Comparison of ENCODE assay signal across 8 mouse cellular contexts in the genomic region with DNA sequence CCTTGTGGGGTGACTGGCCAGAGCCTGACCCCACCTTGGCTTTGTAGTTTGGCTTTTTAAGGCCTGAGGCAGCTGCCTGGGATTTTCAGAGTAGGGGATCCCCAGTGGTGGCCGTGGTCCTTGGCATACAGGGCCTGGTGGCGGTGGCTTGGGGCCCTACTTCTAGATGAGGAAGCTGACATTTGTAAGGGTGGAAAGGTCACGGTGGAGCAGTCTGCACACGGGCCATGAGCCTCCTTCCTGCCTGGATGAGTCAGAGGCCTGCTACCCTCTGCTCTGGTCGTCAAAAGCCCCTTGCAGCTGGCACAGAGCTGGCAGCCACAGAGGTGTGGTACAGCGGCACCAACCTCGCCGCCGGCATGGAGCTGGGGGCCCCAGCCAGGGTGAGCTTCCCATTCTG. TPM values are rescaled to one million over a fixed set of nuclear protein-coding genes. Genes with fewer than 3 reads are reported as not detected.
DNase-seq lines count a peak whose midpoint lies in the region; ATAC-seq lines count a peak whose summit lies in the region.

No protein-coding gene starts in this region.

- peaks cover 22% of the 10 kb centered on the region for H3K36me3 ChIP-seq in kidney, embryonic 16.5 days (ENCODE audit: insufficient read depth, low read length)
- H3K36me3 ChIP-seq in hindbrain, embryonic 10.5 days = peaks cover 70% of the 10 kb centered on the region
- H3K36me3 ChIP-seq in megakaryocyte, embryonic 14.5 days (replicated peaks; ENCODE audit: low read length) = peaks cover 60% of the 10 kb centered on the region

- H3K9me3 ChIP-seq in kidney, embryonic 16.5 days (ENCODE audit: low read length) = no peaks in the 10 kb centered on the region
- no peaks in the 10 kb centered on the region for H3K9me3 ChIP-seq in hindbrain, embryonic 10.5 days
- no peaks in the 10 kb centered on the region for H3K9me3 ChIP-seq in megakaryocyte, embryonic 14.5 days

- no peak overlapping the region for H3K4me2 ChIP-seq in kidney, embryonic 16.5 days (replicated peaks; ENCODE audit: low read depth, low read length)

- no peaks in the 10 kb centered on the region for H3K27me3 ChIP-seq in kidney, embryonic 16.5 days (ENCODE audit: insufficient read depth, low read length)
- H3K27me3 ChIP-seq in hindbrain, embryonic 10.5 days (ENCODE audit: insufficient read depth, poor library complexity, severe bottlenecking) = peaks cover 15% of the 10 kb centered on the region
- H3K27me3 ChIP-seq in megakaryocyte, embryonic 14.5 days (replicated peaks) = no peaks in the 10 kb centered on the region

- peaks cover 14% of the 10 kb centered on the region for H3K4me1 ChIP-seq in kidney, embryonic 16.5 days (ENCODE audit: insufficient read depth, low read length)
- H3K4me1 ChIP-seq in hindbrain, embryonic 10.5 days (replicated peaks) = peaks cover 59% of the 10 kb centered on the region
- H3K4me1 ChIP-seq in megakaryocyte, embryonic 14.5 days = peaks cover 78% of the 10 kb centered on the region

- 54% methylated on average over 9 of the region's 9 CpGs for WGBS in kidney, embryonic 16.5 days
- WGBS in hindbrain, embryonic 10.5 days = 64% methylated on average over 9 of the region's 9 CpGs

- peak overlapping the region; percentile 44; the same call in 1 of the 2 replicates for H3K27ac ChIP-seq in kidney, embryonic 16.5 days (ENCODE audit: low read length)
- peak overlapping the region; percentile 50; the same call in 1 of the 2 replicates for H3K27ac ChIP-seq in hindbrain, embryonic 10.5 days

- no peak for ATAC-seq in kidney, embryonic 16.5 days (ENCODE audit: low FRiP score, low TSS enrichment)

- DNase-seq in kidney, adult 18-20 months = no peak
- peak; percentile 33 for DNase-seq in MN1 (ENCODE audit: low spot score)
- DNase-seq in hindbrain, embryonic 10.5 days (ENCODE audit: low spot score) = no peak
- peak; percentile 70 for DNase-seq in thymus, postnatal 4 days
- DNase-seq in right cerebral cortex, postnatal 25 days = no peak
- DNase-seq in retina, embryonic 14.5 days (ENCODE audit: low spot score) = no peak

- H3K4me3 ChIP-seq in kidney, embryonic 16.5 days (ENCODE audit: low read length) = no peak overlapping the region
- H3K4me3 ChIP-seq in hindbrain, embryonic 10.5 days = no peak overlapping the region
- H3K4me3 ChIP-seq in megakaryocyte, embryonic 14.5 days (replicated peaks) = peak overlapping the region; percentile 57

- no peak overlapping the region for H3K9ac ChIP-seq in kidney, embryonic 16.5 days (replicated peaks; ENCODE audit: low read length)

RNA-seq across cellular contexts. Expression of a gene that starts 9.6 kb away (rescaled TPM):
- 36.3 and 38.9 TPM in 2 replicates for polyA plus RNA-seq in kidney, embryonic 16.5 days (2015; fragmentation: Nextera tagmentation; extraction: Ambion mirVana)
- polyA plus RNA-seq in hindbrain, embryonic 10.5 days (2016; fragmentation: Nextera tagmentation; extraction: Ambion mirVana) = 40.9 and 51.2 TPM in 2 replicates
- polyA plus RNA-seq in megakaryocyte, embryonic 14.5 days (2012; ENCODE audit: insufficient read depth, low replicate concordance) = 7.3 and 31.9 TPM in 2 replicates

RNA-seq across cellular contexts. Expression of a gene that starts 32.1 kb away (rescaled TPM):
- polyA plus RNA-seq in kidney, embryonic 16.5 days (2015; fragmentation: Nextera tagmentation; extraction: Ambion mirVana) = 28.4 and 31.3 TPM in 2 replicates
- polyA plus RNA-seq in hindbrain, embryonic 10.5 days (2016; fragmentation: Nextera tagmentation; extraction: Ambion mirVana) = 32.1 and 52.5 TPM in 2 replicates
- polyA plus RNA-seq in megakaryocyte, embryonic 14.5 days (2012; ENCODE audit: insufficient read depth, low replicate concordance) = 302 and 455 TPM in 2 replicates

RNA-seq across cellular contexts. Expression of a gene that starts 51.8 kb away (rescaled TPM):
- 0.27 TPM in 1 of 2 replicates, not detected in the other for polyA plus RNA-seq in kidney, embryonic 16.5 days (2015; fragmentation: Nextera tagmentation; extraction: Ambion mirVana)
- not detected in 2 replicates for polyA plus RNA-seq in hindbrain, embryonic 10.5 days (2016; fragmentation: Nextera tagmentation; extraction: Ambion mirVana)
- polyA plus RNA-seq in megakaryocyte, embryonic 14.5 days (2012; ENCODE audit: insufficient read depth, low replicate concordance) = 0.77 TPM in 1 of 2 replicates, not detected in the other

Comparison
In these comparisons a context has a peak if more than half of its experiments do, and no peak if none do; other contexts are left out.
1. DNase-seq: peak in MN1 (single experiment) and thymus, postnatal 4 days (single experiment); none in kidney, adult 18-20 months (single experiment), hindbrain, embryonic 10.5 days (single experiment), right cerebral cortex, postnatal 25 days (single experiment) and retina, embryonic 14.5 days (single experiment).